Mouse (Mus musculus) ovary, adult 10 weeks (tissue): ENCODE measurements around the gene U2af1. TPM values are rescaled to one million over a fixed set of nuclear protein-coding genes. Genes with fewer than 3 reads are reported as not detected.

Experiments
- polyA plus RNA-seq: library from polyadenylated mRNA; stranded (reverse); fragments of 350-450 nt; fragmentation: Illumina TruSeq; extraction: RNeasy Lipid Tissue Mini Kit (QIAGEN cat#74804); gene quantifications from one replicate; pipeline ENCODE4 v1.2.3, GENCODE M21; 2014

Gene U2af1
- 126 TPM for polyA plus RNA-seq

GRCm38 (mm10) chr17:31658468-31659185 lies at the start of gene U2af1:
Gene U2af1 (minus strand): TSS chr17:31658892.

GRCm38 (mm10) chr17:31677507-31677906 lies 18.8 kb upstream of the U2af1 start, which contains the start of gene Cryaa:
Gene Cryaa (plus strand): TSS chr17:31677807.

GRCm38 (mm10) chr17:31636942-31637811 lies 21.5 kb downstream of the U2af1 start, which contains the start of gene Cbs:
Gene Cbs (minus strand): TSS chr17:31637238.

Other genes with a start within 250 kb of the U2af1 start
- 4.8 TPM for gene Wdr4, start 138.9 kb downstream of the U2af1 start, polyA plus RNA-seq
- 11.2 TPM for gene Ndufv3, start 138.8 kb downstream of the U2af1 start, polyA plus RNA-seq
- 8.7 TPM for gene Pknox1, start 94.2 kb downstream of the U2af1 start, polyA plus RNA-seq
- gene Cbs, start 21.7 kb downstream of the U2af1 start, polyA plus RNA-seq, result 18.9 TPM
- not detected for gene Cryaa, start 18.9 kb upstream of the U2af1 start, polyA plus RNA-seq
- gene Sik1, start 196.9 kb upstream of the U2af1 start, polyA plus RNA-seq, result 5.9 TPM